Comparison of ENCODE assay signal across 15 mouse cellular contexts in the genomic region with DNA sequence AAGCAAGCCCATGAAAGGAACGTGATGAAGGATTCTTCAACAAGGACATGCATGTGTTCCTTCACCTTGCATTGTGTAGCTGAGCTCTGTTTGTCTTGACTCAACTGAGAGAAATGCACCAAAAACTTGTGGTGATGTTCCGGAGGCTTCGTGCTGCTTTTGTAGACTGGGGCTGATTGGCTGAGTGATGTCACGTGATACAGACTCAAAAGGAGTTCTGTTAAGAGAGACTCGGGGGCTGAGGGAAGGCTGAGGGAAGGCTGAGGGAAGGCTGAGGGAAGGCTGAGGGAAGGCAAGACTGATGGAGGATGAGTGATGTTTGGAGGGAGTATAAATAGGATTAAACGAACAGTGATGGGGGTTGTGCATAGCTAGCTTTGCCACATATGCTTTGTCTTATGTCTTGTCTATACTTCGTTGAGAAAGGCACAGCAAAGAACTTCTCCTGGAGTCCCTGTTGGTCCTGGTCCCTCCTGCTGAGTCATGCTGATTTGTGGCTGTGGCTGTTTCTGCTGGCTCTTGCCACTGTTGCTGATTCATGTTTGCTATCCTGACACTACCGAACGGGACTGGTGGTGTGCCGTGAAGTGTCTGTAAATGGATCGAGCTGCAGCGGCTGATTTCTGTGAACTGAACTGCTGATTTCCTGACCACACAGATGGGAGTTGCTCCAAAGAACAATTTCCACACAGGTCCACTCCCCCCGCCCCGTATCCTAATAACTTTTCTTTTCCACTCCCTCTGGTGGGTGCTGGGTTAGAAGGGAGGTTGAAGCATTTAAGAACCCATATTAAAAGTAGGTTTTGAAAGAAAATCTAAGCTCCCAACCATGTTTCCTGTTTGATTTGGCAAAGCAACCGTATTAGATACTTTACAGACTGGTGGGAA.
DNase-seq lines count a peak whose midpoint lies in the region; ATAC-seq lines count a peak whose summit lies in the region.
"Had no signal": no experiment of that assay in that cellular context is flagged by ENCODE, and none has a peak within 500 bp of the region (broad histone marks: within the 10 kb centered on the region; RNA-seq: fewer than 3 reads in every experiment).

No protein-coding gene starts in this region.

- H3K27ac ChIP-seq in heart, embryonic 13.5 days (replicated peaks) = no peak overlapping the region
- H3K27ac ChIP-seq: forebrain, embryonic 10.5 days; hindbrain, embryonic 15.5 days; limb, embryonic 12.5 days; neural tube, embryonic 12.5 days had no signal

- ATAC-seq in frontal cortex, adult (ENCODE audit: low TSS enrichment) = peak; percentile 84
- ATAC-seq in heart, embryonic 13.5 days (ENCODE audit: extremely low read depth, insufficient number of reproducible peaks, low FRiP score, low TSS enrichment) = no peak
- ATAC-seq in inflammation-experienced regulatory T-cells, adult 6 months = no peak

- H3K4me3 ChIP-seq in heart, embryonic 13.5 days = 0 out of 2 replicates have a peak overlapping the region, but pooled peaks have one; percentile 2
- H3K4me3 ChIP-seq: forebrain, embryonic 10.5 days; hindbrain, embryonic 15.5 days; limb, embryonic 12.5 days; neural tube, embryonic 12.5 days had no signal

- no peaks in the 10 kb centered on the region for H3K4me1 ChIP-seq in heart, embryonic 13.5 days
- H3K4me1 ChIP-seq: forebrain, embryonic 10.5 days had no signal

- peaks cover 10% of the 10 kb centered on the region; the same call in 1 of the 2 replicates for H3K27me3 ChIP-seq in heart, embryonic 13.5 days (replicated peaks)
- H3K27me3 ChIP-seq: hindbrain, embryonic 15.5 days; limb, embryonic 12.5 days; neural tube, embryonic 12.5 days had no signal

- 0 out of 2 replicates have a peak, but pooled peaks cover 5% of the 10 kb centered on the region for H3K9me3 ChIP-seq in heart, embryonic 13.5 days
- H3K9me3 ChIP-seq: forebrain, embryonic 10.5 days; hindbrain, embryonic 15.5 days; limb, embryonic 12.5 days; neural tube, embryonic 12.5 days had no signal

- peak overlapping the region; percentile 7; the same call in 1 of the 2 replicates for H3K4me2 ChIP-seq in heart, embryonic 13.5 days
- H3K4me2 ChIP-seq: hindbrain, embryonic 15.5 days; limb, embryonic 12.5 days; neural tube, embryonic 12.5 days had no signal

- WGBS in heart, embryonic 13.5 days = 71% methylated on average over 15 of the region's 15 CpGs

- DNase-seq in frontal cortex, postnatal 25 days (ENCODE audit: low spot score in 2 of 2) = no peak
- peak; percentile 18 for DNase-seq in lung, postnatal 10 days
- DNase-seq in lung, adult 18-20 months = no peak
- peak; percentile 34 to 66 for DNase-seq in kidney, postnatal 4 days
- DNase-seq in cerebellum, postnatal 25 days = no peak
- DNase-seq: cerebellum, adult 18-20 months; embryo, embryonic 11 days; right cerebral cortex, postnatal 4 days had no signal

- no peak overlapping the region for H3K9ac ChIP-seq in heart, embryonic 13.5 days
- H3K9ac ChIP-seq: hindbrain, embryonic 15.5 days; limb, embryonic 12.5 days; neural tube, embryonic 12.5 days had no signal

- no peaks in the 10 kb centered on the region for H3K36me3 ChIP-seq in heart, embryonic 13.5 days
- H3K36me3 ChIP-seq: forebrain, embryonic 10.5 days; hindbrain, embryonic 15.5 days; limb, embryonic 12.5 days; neural tube, embryonic 12.5 days had no signal

Comparison
In these comparisons a context has a peak if more than half of its experiments do, and no peak if none do; other contexts are left out.
1. DNase-seq: peak in lung, postnatal 10 days (single experiment) and kidney, postnatal 4 days (2 of 2); none in frontal cortex, postnatal 25 days (0 of 2), lung, adult 18-20 months (0 of 2) and cerebellum, postnatal 25 days (0 of 2).